8 mouse cellular contexts compared by ENCODE assay signal in genomic region chr16:92698612-92698998, GRCm38 (mm10).
DNase-seq lines count a peak whose midpoint lies in the region; ATAC-seq and TF ChIP-seq lines count a peak whose summit lies in the region.

No protein-coding gene starts in this region.

- peak overlapping the region; percentile 91 for H3K4me3 ChIP-seq in G1E (ENCODE audit: low read depth, low read length)
- H3K4me3 ChIP-seq in cerebellum, adult 2 months (replicated peaks; ENCODE audit: insufficient read depth, low read depth, low read length) = no peak overlapping the region
- peak overlapping the region; percentile 38 for H3K4me3 ChIP-seq in forebrain, postnatal 0 days (ENCODE audit: low read depth, low read length)

- TF ChIP-seq POLR2A in cerebellum, adult 2 months (IDR thresholded peaks at IDR 0.05; ENCODE audit: borderline replicate concordance, insufficient read depth, low read length) = no peak

- no peaks in the 10 kb centered on the region for H3K27me3 ChIP-seq in G1E (ENCODE audit: insufficient read depth, low read length)
- peaks cover 3% of the 10 kb centered on the region; the same call in 1 of the 2 replicates for H3K27me3 ChIP-seq in cerebellum, adult 2 months (ENCODE audit: control insufficient read depth, insufficient read depth, low read length)
- H3K27me3 ChIP-seq in forebrain, postnatal 0 days (ENCODE audit: insufficient read depth, low read length) = peaks cover 76% of the 10 kb centered on the region

- H3K9me3 ChIP-seq in G1E (replicated peaks) = no peaks in the 10 kb centered on the region
- no peaks in the 10 kb centered on the region for H3K9me3 ChIP-seq in forebrain, postnatal 0 days (ENCODE audit: low read length)

- TF ChIP-seq CTCF in G1E (IDR thresholded peaks at IDR 0.05; ENCODE audit: low read depth, low read length) = peak; percentile 65
- peak; percentile 83 for TF ChIP-seq CTCF in cerebellum, adult 2 months (IDR thresholded peaks at IDR 0.05; ENCODE audit: borderline replicate concordance, insufficient read depth, low read depth, low read length)
- TF ChIP-seq CTCF in forebrain, postnatal 0 days (IDR thresholded peaks at IDR 0.05; ENCODE audit: low read depth) = peak; percentile 94

- H3K4me1 ChIP-seq in G1E (ENCODE audit: insufficient read depth, low read depth, low read length) = peaks cover 58% of the 10 kb centered on the region
- no peaks in the 10 kb centered on the region; the same call in 1 of the 2 replicates for H3K4me1 ChIP-seq in cerebellum, adult 2 months (ENCODE audit: control insufficient read depth, insufficient read depth, low read length)
- H3K4me1 ChIP-seq in forebrain, postnatal 0 days (ENCODE audit: insufficient read depth) = peaks cover 13% of the 10 kb centered on the region

- no peak overlapping the region for H3K27ac ChIP-seq in cerebellum, adult 2 months (ENCODE audit: insufficient read depth, low read length)
- H3K27ac ChIP-seq in forebrain, postnatal 0 days (ENCODE audit: low read depth, low read length) = no peak overlapping the region

- peak; percentile 81 for DNase-seq in G1E (ENCODE audit: low spot score)
- DNase-seq in cerebellum, adult 2 months = peak; percentile 70 to 79
- peak; percentile 88 for DNase-seq in forebrain, postnatal 0 days
- DNase-seq in heart, postnatal 4 days = peak; percentile 93
- peak; percentile 86 to 90 for DNase-seq in layer of hippocampus, postnatal 10 days (ENCODE audit: low spot score in 2 of 2)
- DNase-seq in lung, postnatal 10 days = peak; percentile 94
- DNase-seq in ovary, postnatal 14 days (ENCODE audit: low spot score) = peak; percentile 91
- peak; percentile 97 for DNase-seq in thymus, postnatal 14 days

- peak; percentile 32 for ATAC-seq in G1E (ENCODE audit: extremely low read depth, insufficient number of reproducible peaks, low FRiP score, poor library complexity, severe bottlenecking)
- ATAC-seq in forebrain, postnatal 0 days = peak; percentile 83

- under 1% methylated on average over 26 of the region's 26 CpGs for WGBS in cerebellum, adult 2 months
- 2% methylated on average over 26 of the region's 26 CpGs for WGBS in forebrain, postnatal 0 days

- no peak overlapping the region for H3K9ac ChIP-seq in forebrain, postnatal 0 days

- H3K36me3 ChIP-seq in G1E (replicated peaks) = peaks cover 41% of the 10 kb centered on the region
- no peaks in the 10 kb centered on the region for H3K36me3 ChIP-seq in forebrain, postnatal 0 days (ENCODE audit: insufficient read depth)

- H3K4me2 ChIP-seq in forebrain, postnatal 0 days (ENCODE audit: low read depth) = peak overlapping the region; percentile 65
